Mouse (Mus musculus) erythroblast, embryonic 14.5 days (primary cell): ENCODE measurements around the gene Nrxn3.

Experiments
- GATA1 ChIP-seq: IDR thresholded peaks from 2 replicates; pipeline ENCODE4 v1.6.1; 2012; ENCODE audit warnings: low read length, inconsistent platforms, mixed read lengths
- TAL1 ChIP-seq: IDR thresholded peaks from 3 replicates; pipeline ENCODE4 v1.6.1; 2012; ENCODE audit warnings: low read length, inconsistent platforms, mixed read lengths

- TF ChIP-seq GATA1 (no peak), TAL1 (no peak)
These were observed 349.8 kb downstream of the Nrxn3 start for GRCm38 (mm10) chr12:89072436-89072835.
